Mouse (Mus musculus): Measurements from ENCODE around the gene Samd1.

GRCm38 (mm10) chr8:83980845-83981244, 16.6 kb upstream of the Samd1 start:
- TF ChIP-seq EP300 (IDR thresholded peaks at IDR 0.05; ENCODE audit: low read depth in 1 of 2, low read length in 2 of 2) (no peak), CTCF (IDR thresholded peaks at IDR 0.05 in 2 of 3, conservative IDR thresholded peaks at IDR 0.05 in 1 of 3; ENCODE audit: control insufficient read depth in 1 of 3, insufficient read depth in 1 of 3, low read depth in 2 of 3, low read length in 3 of 3, poor library complexity in 1 of 3, severe bottlenecking in 1 of 3) (no peak), USF2 (IDR thresholded peaks at IDR 0.05; ENCODE audit: borderline replicate concordance in 1 of 2, insufficient read depth in 1 of 2, low read depth in 1 of 2, low read length in 2 of 2) (no peak), NELFE (IDR thresholded peaks at IDR 0.05; ENCODE audit: low read depth, low read length) (no peak), NRF1 (IDR thresholded peaks at IDR 0.05; ENCODE audit: insufficient read depth, low read depth, low read length, poor library complexity, severe bottlenecking) (no peak), RCOR1 (IDR thresholded peaks at IDR 0.05; ENCODE audit: low read depth, low read length) (no peak), USF1 (IDR thresholded peaks at IDR 0.05; ENCODE audit: low read depth, low read length) (no peak), TAL1 (IDR thresholded peaks at IDR 0.05; ENCODE audit: low read length) (no peak)

Measured in MEL (cell line).